Mouse (Mus musculus): ENCODE measurements around the gene Atrnl1.
"Not testable (repeated sequence)": the region's sequence is repeated elsewhere in the genome, so short reads cannot be mapped to it uniquely, and the experiment has no call there.

The Atrnl1 gene

DNA sequence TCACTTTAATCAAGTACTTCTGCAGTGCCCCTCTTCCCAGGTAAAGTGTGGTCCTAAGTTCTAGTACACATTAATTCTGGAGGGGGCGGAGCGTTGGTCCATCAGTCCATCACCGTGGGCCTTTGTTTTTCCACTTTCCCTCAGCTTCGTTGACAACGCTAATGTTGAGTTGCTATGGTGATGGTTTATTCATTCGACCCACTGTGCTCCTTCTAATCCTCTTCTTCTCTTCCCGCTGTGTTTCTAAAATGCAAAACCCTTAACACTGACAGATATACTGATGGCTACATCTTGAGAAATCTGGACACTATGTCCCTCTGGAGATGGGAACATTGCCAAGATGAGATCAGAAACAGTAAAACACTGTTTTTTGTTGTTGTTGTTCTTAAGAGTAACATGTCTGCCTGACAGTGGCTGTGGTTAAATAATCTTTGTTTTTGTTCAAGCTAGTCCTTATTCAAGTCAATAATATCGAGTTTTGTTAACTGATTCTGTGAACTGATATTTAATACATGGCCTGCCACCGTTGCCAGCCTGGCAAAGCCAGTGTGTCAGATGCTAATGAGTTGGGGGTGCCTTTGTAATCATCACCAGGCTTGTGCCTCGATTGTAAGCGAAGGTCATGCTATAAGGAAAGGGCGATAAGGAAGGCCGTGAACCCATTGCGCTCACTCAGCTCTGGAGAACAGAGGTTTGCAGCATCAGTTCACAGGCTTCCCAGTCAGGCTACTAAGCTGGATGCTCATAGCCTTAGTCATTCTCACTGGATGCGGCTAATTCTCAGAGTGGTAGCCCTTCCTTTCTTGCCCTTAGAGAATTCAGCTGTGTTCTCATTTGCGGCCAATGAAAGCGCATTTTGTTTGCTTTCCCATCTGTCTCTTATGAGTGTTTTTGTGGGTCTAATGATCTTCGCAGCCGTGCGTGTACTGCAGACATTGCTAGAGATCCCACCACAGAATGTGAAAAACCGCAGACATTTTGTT, 375.4 kb downstream of the Atrnl1 start:
- in situ Hi-C loops (cut with MboI; ENCODE audit: low pct_unique_long_range_greater_than_20kb in 1 of 2, low sequenced_read_pairs in 2 of 2, unreplicated experiment in 1 of 2) = no loop called here

DNA sequence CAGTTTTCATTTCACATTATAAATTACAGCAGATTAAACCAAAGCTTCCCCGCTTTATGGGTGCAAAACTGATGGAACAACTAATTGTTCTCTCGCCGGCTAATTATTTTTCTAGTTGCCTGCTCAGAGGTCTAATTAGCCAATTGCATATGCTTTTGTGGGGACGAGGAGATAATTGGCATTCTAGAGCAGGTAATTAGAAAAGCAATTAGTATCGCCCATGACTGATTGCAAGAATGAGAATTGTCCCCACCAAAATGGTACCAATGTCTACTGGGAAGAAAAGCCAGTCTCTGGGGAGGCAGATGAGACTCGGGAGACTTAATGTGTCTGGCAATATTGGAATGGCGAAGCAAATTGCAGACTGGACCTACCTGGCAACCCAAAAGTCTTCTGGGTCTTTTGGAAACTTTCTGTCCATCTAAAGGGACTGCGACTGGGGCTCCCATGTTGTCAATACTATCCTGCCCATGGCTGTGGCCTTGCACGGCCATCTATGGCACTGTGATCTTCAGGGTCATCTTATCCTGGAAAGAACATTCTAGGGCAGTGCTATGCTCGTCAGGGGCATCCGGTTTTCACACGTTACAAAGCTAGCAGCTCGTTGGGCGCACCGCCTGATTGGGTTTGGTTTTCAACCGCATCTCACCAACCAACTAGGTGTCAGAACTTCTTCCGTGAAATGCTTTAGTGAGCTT, 377.0 kb downstream of the Atrnl1 start:
- in situ Hi-C loops (cut with MboI; ENCODE audit: low pct_unique_long_range_greater_than_20kb in 1 of 2, low sequenced_read_pairs in 2 of 2, unreplicated experiment in 1 of 2) = no loop called here

GRCm38 (mm10) chr19:57988559-57989093, 377.8 kb downstream of the Atrnl1 start:
- in situ Hi-C loops (cut with MboI; ENCODE audit: low pct_unique_long_range_greater_than_20kb in 1 of 2, low sequenced_read_pairs in 2 of 2, unreplicated experiment in 1 of 2) = no loop called here

GRCm38 (mm10) chr19:57991099-57991760, 380.4 kb downstream of the Atrnl1 start:
- in situ Hi-C loops (cut with MboI; ENCODE audit: low pct_unique_long_range_greater_than_20kb in 1 of 2, low sequenced_read_pairs in 2 of 2, unreplicated experiment in 1 of 2) = no loop called here

GRCm38 (mm10) chr19:57994174-57994833, 383.5 kb downstream of the Atrnl1 start:
- in situ Hi-C loops (cut with MboI; ENCODE audit: low pct_unique_long_range_greater_than_20kb in 1 of 2, low sequenced_read_pairs in 2 of 2, unreplicated experiment in 1 of 2) = not testable (repeated sequence)

- in situ Hi-C loops (cut with MboI; ENCODE audit: low pct_unique_long_range_greater_than_20kb in 1 of 2, low sequenced_read_pairs in 2 of 2, unreplicated experiment in 1 of 2) = no loop called here
Observed at GRCm38 (mm10) chr19:57995015-57995414, 384.2 kb downstream of the Atrnl1 start.

GRCm38 (mm10) chr19:57997961-57998360, 387.1 kb downstream of the Atrnl1 start:
- in situ Hi-C loops (cut with MboI; ENCODE audit: low pct_unique_long_range_greater_than_20kb in 1 of 2, low sequenced_read_pairs in 2 of 2, unreplicated experiment in 1 of 2) = no loop called here

DNA sequence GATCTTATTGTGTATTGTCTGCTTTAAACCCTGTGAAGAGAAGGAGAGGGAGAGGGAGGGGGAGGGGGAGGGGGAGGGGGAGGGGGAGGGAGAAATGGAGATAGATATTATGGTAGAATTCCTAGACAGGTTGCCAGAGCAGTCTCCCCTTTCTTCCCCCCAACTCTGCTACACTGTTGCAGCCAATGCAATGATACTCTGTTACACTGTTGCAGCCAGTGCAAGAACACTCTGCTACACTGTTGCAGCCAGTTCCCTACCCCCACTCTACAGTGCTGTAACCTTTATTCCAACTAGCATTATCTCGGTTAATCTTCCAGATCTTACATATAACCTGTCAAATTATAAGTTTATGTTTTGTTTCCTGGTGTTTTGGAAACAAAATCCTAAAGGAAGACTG, 400.8 kb downstream of the Atrnl1 start:
- in situ Hi-C loops (cut with MboI; ENCODE audit: low pct_unique_long_range_greater_than_20kb in 1 of 2, low sequenced_read_pairs in 2 of 2, unreplicated experiment in 1 of 2) = no loop called here

DNA sequence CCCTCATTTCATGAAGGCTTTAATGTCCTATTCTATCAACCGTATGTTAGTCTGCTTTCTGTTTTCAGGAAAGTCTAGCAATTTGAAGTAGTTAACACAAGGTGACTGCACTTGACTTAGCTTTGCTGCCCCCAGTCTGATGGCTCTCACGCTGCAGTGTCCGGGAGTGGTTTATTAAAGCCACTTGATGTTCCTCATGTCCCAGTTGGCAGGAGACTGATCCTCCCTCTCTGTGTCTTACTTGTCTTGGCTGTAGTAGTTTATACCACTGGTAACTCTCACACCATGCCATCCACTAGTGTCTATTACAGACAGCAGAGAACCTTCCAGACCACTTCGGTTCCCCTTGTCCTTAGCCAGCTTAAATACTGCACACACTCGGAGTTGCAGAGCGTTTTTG, 404.9 kb downstream of the Atrnl1 start:
- in situ Hi-C loops (cut with MboI; ENCODE audit: low pct_unique_long_range_greater_than_20kb in 1 of 2, low sequenced_read_pairs in 2 of 2, unreplicated experiment in 1 of 2) = no loop called here

DNA sequence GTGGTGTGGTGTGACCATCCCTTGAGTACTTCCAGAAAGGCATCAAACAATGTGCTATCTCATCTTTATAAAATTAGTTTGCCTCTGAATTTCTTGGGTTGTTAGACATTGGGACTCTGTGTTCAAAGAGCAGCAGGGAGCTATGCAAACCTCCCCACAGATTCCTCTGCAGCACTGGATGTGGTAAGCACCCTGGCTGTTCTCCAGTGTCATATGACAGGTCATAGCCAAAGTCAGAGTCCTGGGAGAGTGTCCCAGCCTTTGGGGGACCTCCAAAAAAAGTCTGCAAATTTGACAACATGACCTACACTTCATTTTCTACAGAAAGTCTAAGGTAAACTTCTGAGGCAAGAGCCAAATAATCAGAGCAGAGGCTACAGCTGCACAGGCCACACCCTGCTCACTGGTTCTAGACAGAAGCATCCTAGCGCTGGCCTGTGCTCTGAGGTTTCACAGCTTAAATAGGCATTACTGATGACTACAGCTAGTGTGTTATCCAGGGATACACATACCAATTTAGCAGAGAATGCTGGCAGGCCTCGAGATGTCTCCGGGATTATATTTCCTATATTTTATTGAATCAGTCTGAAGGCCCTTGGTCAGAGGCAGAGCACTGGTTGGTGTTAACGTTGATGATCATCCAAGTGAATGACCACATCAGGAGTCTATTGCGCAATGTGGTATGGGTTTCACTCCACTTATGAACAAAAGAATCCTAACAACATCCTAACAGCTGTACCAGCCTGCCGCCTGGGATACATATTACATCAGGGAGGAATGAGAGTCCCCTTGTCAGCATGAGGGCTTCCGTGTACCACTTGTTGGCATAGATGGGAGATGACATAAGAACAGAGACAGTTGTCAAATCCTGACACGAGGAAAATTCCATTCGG, 406.0 kb downstream of the Atrnl1 start:
- in situ Hi-C loops (cut with MboI; ENCODE audit: low pct_unique_long_range_greater_than_20kb in 1 of 2, low sequenced_read_pairs in 2 of 2, unreplicated experiment in 1 of 2) = no loop called here

DNA sequence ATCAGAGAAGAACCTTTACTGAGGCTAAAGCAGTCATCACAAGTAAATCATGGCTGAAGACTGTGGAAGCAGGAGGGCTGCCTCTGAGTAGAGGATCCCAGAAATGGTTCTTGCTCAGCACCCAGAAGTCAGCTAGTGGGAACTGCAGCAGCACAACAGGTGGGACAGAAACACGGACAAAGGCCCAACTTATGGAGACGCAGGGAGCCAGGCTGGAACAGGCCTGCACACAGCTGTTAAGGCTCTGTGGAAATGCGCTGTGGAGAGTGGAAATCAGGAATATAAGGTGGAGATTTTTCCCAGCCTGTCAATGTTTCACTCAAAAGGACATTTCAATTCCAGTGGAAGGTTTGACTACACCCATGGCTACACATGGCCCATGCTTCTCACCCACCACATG, 406.6 kb downstream of the Atrnl1 start:
- in situ Hi-C loops (cut with MboI; ENCODE audit: low pct_unique_long_range_greater_than_20kb in 1 of 2, low sequenced_read_pairs in 2 of 2, unreplicated experiment in 1 of 2) = no loop called here

- in situ Hi-C loops (cut with MboI; ENCODE audit: low pct_unique_long_range_greater_than_20kb in 1 of 2, low sequenced_read_pairs in 2 of 2, unreplicated experiment in 1 of 2) = no loop called here
Observed at GRCm38 (mm10) chr19:58018698-58019097, 407.9 kb downstream of the Atrnl1 start.

DNA sequence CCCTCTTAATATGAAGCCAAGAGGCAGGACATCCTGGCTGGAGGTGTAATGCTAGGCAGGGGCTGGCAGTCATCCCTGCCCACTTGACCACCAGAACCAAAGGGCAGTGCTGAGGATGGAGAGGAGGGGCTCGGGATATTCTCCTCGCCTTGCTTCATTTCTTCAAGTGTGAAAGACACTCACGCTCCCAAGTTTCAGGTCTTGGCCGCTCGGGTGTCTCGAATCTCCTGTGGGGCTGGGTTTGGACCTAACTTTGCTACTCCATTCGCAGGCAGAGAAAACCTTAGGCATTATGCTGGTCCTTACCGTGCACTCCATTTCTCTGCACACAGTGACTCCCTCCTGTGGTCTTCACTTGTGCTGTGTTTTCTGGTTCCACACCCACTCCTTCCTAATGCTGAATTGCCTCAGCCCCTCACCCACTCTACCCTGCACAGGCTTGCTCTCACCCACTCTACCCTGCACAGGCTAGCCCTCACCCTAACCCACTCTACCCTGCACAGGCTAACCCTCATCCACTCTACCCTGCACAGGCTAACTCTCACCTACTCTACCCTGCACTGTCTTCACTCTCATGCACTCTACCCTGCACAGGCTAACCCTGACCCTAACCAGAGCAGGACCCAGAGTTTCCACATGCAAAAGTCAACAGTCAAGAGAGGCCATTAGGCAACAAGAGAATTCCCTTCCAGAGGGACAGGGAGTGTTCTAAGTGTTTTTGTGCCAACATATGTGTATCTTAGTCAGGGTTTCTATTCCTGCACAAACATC, 410.9 kb downstream of the Atrnl1 start:
- in situ Hi-C loops (cut with MboI; ENCODE audit: low pct_unique_long_range_greater_than_20kb in 1 of 2, low sequenced_read_pairs in 2 of 2, unreplicated experiment in 1 of 2) = no loop called here

DNA sequence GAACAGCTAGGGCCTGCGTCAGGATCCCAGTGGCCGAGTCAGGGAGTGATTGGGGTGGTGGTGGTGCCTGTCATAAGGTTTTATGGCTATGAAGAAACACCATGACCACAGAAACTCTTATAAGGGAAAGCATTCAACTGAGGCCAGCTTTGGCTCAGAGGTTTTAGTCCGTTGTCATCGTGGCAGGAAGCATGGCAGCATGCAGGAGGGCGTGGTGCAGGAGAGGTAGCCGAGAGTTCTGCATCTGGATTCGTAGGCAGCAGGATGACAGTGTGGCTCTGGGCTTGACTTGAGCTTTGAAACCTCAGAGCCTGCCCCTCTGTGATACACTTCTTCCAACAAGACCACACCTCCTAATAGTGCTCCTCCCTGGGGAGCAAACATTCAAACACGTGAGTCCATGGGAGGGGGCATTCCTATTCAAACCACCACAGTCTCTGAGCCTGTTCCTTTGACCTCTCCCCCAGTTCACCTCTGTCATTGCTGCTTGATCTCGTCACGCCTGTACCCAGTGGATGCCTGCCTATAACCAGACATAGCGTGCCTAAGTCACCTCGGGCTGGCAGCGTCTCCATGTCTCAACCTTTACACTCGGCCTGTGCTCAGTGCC, 412.5 kb downstream of the Atrnl1 start:
- in situ Hi-C loops (cut with MboI; ENCODE audit: low pct_unique_long_range_greater_than_20kb in 1 of 2, low sequenced_read_pairs in 2 of 2, unreplicated experiment in 1 of 2) = no loop called here

GRCm38 (mm10) chr19:58025053-58025452, 414.2 kb downstream of the Atrnl1 start:
- in situ Hi-C loops (cut with MboI; ENCODE audit: low pct_unique_long_range_greater_than_20kb in 1 of 2, low sequenced_read_pairs in 2 of 2, unreplicated experiment in 1 of 2) = no loop called here

DNA sequence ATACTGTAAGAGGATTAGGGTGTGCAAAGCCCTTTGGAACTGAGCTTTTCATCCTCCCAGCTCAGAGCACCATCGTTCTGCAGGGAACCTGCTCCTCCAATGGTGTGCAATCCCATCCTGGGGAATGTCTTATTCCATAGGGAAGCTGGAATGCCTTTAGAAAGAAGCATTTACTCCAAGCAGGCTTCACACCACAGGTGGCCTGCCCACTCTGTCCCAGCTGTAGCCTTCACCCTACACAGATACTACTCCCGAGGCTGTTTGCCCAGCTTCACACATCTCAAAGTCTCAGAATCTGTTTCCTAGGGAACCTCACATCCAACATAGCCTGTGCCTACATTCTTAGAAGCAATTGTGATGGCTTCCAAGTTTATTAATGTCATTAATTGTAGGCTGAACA, 418.8 kb downstream of the Atrnl1 start:
- in situ Hi-C loops (cut with MboI; ENCODE audit: low pct_unique_long_range_greater_than_20kb in 1 of 2, low sequenced_read_pairs in 2 of 2, unreplicated experiment in 1 of 2) = no loop called here

Data from mouse embryonic stem cell (cell line).